Mouse (Mus musculus): ENCODE data around the gene Tmem135.
A peak's percentile ranks its signal among the peaks of the same experiment; 100 is the strongest.

Tmem135 gene

DNA sequence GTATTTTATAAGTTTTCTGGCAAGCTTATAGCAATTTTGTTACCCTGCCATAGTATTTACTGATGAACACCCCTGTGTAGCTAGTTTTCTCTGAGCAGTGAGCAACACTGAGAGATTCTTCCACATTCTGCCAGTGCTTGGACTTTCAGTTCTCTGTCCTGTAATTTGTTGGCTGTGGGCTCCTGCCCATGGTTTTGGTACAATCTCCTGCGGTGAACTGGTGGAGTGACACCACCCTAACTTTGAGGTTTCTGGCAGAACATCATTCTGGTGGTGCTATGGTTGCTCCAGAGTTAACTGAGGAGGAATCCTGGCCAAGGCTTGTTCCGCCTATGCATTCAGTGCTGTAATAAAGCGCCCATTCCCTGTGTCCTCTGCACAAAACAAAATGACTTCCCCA lies 21.1 kb downstream of the Tmem135 start:
- DNase-seq (ENCODE audit: low read depth) = no peak

DNA sequence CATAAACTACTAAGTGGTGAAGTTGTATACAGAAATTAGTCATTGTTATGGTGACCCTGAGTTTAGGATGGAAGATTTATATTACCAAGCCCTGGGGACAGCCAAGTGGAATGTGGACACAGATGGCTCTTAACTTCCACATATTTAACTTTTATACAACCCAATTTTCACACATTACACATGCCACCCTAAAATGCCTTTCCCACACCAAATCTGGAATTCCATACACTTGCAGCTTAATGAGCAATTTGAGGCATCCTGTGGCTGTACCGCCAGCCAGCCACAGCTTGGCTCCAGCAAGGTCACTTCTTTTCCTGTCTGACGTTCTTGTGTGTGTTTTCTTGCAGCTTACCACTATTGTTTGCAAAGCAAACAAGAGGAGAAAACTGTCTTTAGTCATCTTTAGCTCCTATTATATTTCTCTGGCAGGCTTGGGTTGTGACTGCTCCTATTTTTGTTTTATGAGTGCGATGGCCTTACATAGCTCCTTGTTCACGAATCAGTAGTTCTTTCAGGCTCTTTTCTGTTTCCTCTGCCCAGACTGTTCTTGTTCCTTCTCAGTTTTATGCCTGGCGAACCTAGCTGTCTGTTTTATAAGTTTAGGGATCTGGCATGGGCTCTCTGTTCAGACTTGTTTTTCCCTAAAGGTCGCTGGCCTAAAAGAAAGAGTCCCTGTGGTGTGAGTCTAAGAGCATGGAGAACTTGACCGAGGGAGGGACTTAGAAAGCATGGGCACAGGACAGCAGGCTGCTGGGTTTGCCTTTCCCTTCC lies 22.9 kb downstream of the Tmem135 start:
- DNase-seq (ENCODE audit: low read depth) = no peak

DNA sequence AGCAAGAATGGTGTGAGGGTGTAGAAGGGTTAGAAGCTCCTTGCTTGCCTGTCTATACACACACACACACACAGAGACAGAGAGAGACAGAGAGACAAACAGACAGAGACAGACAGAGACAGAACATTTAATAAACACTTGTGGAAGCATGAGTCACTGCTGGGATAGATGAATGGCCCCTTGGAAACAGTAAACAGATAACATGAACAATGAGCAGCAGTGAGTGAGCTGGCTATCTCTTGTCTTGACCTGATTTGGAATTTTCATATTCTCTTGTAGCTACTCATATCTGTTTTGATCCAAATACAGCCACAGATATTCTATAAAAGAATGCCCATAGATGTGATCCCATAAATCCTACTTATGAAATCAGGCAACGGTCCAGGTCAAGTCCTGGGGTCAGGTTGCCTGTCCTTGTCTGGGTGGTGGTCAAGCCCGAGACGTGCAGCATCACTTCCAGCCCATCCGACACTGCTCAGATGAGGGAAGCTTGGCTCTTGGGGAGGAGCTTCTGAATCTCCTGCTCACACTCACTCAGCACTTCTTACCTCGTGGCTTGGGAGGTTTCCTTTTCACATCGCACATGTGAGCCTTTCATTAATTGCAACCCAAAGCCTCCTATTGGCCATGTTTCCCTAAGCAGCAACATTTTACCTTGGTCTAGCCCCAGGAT lies 32.3 kb downstream of the Tmem135 start:
- DNase-seq (ENCODE audit: low read depth) = no peak

DNA sequence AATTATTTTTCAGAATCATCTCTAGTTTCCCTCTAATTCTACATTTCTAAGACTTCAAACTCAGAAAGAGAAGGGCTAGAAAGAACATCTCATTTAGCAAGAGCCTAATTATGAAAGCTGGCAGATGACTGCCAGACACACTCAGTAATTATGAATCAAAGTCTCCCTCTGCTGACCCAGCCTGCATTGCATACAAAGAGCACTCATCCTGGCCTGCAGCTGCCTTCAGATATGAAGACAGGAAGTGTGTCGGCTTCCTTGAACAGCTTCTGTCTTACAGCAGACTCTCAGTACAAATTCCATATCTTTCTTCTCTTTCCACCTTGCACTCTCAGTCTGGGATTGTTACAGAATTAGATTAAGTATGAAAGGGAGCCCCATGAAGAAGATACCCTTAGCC lies 33.1 kb downstream of the Tmem135 start:
- no peak for DNase-seq (ENCODE audit: low read depth)

DNA sequence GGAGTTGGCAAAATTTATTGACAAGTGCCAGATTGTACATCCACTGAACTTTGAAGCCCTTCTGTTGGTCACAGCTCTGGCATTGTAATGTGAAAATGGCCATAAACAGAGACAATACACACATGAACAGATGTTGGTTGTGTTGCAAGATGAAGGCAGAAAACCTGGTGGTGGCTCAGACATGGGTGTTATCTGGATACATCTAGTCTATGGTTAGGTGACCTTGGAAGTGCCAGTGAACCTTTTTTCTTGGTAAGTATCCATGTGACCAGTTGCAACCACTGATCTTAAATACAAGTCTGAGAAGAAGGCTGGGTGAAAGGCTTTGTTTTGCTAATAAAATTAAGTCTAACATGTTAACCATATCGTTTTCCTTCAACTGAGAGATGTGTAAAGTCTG lies 33.9 kb downstream of the Tmem135 start:
- no peak for DNase-seq (ENCODE audit: low read depth)

DNA sequence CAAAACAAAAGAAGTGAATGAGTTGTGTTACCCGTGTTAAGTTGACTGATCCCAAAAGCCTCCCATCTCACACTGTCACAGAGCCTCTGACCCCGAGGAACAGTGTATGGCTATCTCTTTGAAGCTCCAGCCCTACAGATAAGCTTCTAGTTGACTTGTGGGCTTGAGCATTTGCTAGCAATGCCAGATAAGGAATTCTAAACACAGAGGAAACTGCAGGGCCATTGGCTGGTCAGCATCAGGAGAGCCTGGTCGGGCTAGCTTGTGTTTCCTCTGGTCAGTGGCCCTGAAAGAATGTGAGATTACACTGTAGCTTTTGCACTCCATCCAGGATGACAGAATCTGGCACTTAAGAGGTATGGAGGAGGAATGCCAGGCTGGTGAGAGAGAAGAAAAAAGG lies 36.4 kb downstream of the Tmem135 start:
- no peak for DNase-seq (ENCODE audit: low read depth)

DNA sequence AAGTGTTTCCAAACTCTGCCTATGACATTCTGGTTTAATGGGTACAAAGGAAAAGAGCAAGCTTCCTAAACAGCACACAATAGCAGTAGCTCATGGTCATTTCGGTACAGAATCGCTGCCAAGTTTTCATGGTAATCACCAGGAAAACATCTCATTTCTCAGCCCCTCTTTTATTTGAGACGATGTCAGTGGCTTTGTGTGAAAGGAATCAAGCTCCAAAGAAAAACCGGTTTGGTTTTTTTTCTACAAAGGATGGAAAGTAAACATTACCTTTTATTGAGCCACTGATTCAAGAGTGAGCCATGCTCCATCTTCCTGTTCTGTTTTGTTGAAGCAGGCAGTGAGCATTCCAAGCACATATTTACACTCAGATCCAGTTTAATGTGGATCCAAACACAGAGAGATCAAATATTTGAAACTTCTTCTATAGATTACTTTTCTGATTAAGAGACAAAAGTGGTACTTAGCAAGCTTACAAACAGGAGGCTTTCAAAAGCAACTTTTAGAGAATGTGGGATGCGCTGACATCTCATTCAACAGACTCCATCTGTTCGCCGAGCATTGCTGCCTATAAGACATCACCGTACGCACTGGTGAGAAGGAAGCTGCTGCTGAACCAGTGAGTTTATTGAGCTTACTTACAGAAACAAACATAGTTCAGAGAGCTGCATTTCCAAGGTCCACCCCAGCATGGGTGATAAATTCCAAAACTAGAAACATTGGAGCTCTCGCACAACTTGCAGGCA lies 38.7 kb downstream of the Tmem135 start:
- DNase-seq (ENCODE audit: low read depth) = no peak

DNA sequence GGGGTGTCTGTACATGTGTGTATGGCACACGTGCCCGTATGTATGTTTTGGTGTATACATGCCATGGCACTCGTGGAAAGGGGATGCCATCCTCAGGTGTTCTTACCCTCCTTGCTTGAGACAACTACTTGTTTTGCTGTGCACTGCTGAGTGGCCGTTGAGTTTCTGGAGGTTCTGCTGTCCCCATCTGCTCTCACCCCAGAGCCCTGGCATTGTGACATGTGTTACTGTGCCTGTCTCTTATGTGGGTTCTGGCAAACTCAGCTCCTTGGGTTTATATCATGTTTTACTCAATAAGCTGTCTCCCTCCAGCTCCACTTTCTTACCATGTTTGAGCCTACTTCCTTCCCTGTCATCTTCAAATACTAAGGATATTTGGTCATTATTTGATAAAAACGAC lies 40.0 kb downstream of the Tmem135 start:
- no peak for DNase-seq (ENCODE audit: low read depth)

DNA sequence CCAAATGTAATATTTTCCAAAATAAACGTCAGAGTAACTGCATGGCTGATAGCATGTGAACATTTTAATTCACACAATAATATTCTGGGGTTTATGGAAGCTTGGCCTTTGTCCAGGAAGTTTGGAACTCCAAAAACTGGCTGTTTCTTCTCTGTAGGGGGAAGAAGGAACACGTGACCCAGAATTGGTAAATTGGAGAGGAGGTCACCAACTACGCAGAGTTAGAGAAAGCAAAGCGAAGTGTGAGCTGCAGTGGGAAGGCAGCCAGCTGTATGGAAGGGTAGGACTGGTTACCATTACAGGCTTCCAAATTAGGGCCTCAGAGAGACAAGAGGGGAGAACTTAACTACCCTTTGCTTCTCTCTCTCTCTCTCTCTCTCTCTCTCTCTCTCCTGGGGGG lies 47.7 kb downstream of the Tmem135 start:
- no peak for DNase-seq (ENCODE audit: low read depth)

DNA sequence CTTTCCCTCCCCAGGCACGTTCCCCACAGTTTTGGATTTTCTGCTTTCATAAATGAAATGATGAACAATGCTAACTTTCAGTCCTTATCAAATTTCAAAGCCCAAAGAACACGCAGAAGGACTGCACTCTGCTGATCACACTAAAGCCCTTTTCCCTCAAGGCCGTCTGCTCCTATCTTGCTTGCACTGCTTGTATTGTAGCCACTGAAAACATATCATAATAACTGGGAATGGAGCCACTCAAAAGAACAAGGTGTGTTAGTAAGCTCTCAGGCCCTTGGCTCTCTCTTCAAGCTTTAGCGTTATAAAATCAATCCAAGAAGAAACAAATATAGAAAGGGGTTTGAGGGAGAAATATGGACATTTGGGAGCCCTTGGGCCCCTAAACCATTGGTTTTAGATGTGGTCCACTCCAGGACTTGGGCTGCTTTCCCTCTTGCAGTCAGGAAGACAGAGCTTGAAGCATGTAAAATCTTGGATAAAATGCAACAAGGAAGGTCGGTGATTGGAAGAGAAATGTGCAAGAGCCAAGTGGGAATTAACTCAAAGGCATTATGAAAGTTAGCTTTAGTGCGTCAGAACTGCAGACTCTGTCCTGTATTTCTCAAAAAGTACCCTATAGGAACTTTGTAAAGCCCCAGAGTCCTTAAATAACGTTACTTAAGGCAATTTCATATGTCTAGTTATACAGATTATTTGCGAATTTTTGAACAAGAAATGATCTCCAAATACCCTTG lies 48.3 kb downstream of the Tmem135 start:
- DNase-seq (ENCODE audit: low read depth) = no peak

DNA sequence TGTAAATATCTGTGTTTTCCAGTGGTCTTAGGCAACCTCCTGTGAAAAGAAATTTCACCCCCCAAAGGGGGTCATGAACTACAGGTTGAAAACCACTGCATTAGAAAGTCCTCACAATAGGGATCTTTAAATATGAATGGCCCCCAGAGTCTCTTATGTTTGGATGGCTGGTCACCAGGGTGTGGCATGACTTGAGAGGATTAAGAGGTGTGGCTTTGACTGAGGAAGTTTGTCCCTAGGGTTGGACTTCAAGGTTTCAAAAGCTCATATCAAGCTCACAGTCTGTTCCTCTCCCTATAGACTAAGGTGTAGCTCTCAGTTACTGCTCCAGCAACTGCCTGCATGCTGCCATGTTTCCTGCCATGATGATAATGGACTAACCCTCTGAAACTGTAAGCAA lies 62.0 kb downstream of the Tmem135 start:
- DNase-seq (ENCODE audit: low read depth) = no peak

DNA sequence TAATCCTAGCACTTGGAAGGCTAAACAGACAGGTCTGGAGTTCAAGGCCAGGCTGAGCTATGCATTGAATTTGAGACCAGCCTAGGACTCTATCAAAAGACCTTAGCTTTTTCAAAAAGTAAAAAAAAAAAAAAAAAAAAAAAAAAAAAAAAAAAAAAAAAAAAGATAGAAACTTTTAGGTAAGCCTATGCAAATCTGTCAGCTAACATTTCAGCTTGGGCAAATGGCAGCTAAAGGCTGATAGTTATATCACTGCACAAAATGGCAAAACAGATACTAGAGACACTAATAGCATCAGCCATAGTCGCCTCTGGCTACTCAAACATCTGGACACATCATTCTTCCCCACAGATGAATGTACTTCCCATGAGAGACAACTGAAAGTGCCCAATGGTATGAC lies 64.2 kb downstream of the Tmem135 start:
- DNase-seq (ENCODE audit: low read depth) = no peak

DNA sequence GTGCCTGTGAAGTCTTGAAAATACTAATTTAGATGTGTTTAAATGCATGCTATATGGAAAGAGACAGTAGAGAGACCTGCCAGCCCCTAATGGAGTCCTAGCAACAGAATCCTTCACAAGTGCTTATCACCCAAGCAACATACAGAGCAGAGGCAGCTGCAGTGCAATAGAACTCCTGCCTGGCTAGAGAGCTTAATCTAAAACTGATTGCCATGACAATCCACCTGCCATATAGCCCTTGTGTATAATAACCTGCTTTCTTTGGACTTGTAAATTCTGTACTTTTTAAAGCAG lies 64.9 kb downstream of the Tmem135 start:
- no peak for DNase-seq (ENCODE audit: low read depth)

DNA sequence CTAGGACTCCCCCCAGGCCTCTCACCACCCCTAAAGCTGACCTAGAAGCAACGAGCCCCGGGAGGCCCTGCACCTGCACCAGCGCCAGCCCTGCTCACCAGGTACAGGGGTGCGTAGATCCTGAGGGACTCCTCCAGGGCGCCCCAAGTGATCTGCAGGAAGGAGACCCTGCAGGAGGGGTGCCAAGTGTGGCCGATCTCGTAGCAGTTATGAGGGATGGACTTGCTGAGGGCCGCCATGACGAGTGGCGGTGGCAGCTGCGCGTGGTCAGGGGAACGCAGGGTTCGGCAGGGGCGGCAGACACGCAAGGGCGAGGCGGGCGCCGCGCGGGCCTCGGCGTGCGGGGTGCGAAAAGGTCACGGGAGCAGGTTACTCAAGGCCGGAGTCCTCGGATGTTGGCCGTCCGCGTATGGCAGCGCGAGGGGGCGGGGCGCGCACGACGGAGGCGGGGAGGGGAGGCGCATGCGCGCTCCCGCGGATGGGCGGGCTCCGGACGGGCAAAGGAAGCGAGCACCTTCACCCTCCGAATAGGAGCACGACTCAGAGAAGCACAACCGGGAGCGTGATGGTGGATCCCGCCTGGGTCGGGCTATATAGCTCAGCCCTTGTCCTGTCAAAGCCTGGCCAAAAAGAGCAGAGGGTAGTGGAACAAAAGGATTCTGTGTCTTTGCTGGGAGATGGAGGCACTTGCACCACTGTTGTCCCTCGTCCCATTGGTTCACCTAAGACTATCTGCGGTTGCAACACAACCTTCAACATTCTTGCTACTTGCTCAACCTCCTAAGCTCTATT lies 65.5 kb downstream of the Tmem135 start:
- DNase-seq (ENCODE audit: low read depth) = peak; percentile 61

DNA sequence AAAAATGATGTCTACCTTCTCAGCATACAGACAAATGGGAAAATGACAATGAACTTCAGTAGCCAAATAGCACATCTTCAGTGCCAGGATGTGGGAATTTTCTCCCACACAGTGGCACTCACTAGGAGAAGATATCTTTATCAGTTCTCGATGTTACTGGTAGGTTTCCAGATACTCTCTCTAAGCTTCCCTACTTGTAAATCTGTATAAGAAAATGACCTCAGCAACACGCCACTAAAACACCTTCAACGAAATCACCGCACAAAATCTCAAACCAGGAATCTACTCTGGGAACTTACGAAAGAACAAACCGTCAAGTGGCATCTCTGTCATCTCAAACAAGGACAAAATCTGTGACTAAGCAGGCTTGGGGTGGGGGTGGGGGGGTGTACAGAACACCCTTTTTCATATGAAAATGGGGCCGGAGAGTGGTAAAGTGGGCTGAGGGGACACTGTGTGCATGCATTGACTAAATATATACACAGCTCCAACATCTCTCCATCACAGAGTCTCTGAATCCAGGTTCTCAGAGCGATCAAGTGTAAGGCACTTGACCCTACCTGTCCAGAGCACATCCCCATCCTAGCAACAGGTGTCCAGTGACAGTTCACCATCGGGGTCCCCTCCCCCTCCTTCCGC lies 66.2 kb downstream of the Tmem135 start:
- no peak for DNase-seq (ENCODE audit: low read depth)

DNA sequence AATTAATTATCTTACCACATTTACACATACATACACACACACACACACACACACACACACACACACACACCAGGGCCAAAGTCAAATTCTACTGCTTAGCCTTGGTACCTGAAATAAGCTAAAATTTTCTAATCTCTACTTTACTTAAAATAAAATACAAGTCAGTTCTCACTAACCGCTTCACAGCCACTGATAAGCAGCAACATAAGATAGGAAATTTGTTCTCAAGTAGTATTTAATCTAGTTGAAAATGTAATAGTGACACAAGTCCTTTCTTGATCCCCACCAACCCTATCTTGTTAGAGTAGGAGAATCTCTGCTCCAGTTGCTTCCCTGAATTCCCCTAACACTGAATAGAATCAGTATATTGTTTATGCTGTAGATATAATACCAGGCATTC lies 67.6 kb downstream of the Tmem135 start:
- no peak for DNase-seq (ENCODE audit: low read depth)

DNA sequence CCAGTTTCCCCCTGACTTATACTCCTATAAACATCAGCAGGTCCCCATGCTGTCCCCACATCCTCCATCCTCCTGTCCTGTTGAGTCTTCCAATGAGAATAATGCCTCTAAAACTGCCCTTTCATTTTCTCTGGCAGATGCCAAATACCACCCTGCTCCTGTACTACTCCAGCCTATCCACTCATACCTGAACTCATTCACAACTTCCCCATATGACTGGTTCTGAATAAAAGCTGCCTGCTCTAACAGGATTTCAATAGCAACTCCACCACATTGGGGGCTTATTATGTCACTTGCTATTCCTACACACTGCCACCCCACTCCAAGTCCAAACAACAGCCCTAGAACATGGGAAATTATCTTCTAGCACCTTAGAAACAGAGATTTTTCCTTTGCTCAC lies 68.7 kb downstream of the Tmem135 start:
- DNase-seq (ENCODE audit: low read depth) = no peak

DNA sequence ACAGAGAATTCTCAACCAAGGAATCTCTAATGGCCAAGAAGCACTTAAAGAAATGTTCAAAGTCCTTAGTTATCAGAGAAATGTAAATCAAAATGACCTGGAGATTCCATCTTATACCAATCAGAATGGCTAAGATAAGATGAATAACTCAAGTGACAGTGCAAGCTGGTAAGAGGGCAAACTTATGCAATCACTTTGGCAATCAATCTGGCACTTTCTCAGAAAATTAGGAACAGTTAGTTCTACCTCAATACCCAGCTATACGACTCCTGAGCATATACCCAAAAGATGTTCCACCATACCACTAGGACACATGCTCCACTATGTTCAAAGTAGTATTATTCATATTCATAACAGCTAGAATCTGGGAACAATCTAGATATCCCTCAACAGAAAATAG lies 74.1 kb downstream of the Tmem135 start:
- DNase-seq (ENCODE audit: low read depth) = no peak

DNA sequence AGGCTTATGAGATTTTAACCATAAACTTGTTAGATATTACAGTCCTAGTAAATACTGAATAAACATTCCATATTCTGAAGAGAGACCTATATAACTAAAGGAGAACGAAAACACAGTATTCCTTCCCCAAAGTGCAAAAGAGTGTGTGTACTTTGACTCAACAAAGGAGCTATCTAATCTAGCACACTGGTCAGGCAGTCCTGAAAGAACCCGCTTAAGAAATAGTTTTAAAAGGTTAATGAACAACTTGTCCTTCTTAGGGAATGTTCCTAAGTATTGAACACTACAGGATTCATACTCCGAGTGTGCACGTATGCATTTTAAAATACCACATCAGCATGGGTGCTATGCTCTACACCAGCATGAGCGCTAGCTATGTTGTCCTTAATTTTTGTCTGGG lies 76.3 kb downstream of the Tmem135 start:
- DNase-seq (ENCODE audit: low read depth) = no peak

DNA sequence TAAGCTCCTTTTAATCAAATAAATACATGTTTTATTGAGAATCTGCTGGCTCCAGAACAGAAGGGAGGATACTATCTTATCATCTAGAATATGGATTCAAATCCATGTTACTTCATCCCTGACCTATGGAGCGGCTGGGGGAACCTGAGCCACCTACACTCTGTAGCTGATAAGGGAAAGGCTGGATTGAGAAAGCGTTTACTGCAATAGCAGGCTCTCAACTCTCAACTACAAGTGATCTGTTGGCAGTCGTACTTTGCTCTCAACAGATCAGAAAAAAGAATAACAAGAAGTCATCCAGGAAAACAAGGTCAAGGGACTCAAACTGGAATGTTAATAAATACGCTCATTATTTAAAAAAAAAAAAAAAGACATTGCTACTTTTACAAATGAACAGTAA lies 77.3 kb downstream of the Tmem135 start:
- no peak for DNase-seq (ENCODE audit: low read depth)

DNA sequence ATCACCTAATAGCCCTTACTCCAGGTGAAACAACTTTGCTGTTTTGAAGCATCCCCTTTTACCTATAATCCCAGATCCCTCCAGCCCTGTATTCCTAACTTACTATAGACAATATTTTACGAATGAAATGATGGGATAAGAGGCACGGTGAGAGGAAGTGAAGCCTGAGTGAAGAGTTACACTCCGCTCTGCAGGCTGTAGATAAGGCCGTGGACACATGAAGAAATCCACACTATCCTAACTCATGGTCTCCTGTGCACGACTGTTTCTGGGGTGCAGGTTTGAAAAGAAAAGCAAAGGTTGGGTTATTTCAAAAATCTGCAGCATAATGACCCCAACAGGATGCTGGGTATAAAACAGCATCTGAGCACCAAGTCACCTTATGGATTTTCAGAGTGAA lies 77.8 kb downstream of the Tmem135 start:
- DNase-seq (ENCODE audit: low read depth) = no peak
